Mouse (Mus musculus): ENCODE data around the gene Fhit. TPM values are rescaled to one million over a fixed set of nuclear protein-coding genes. Genes with fewer than 3 reads are reported as not detected.

The Fhit gene
- polyA plus RNA-seq, 1 experiment, result 0.94 TPM

- TF ChIP-seq GATA1 (IDR thresholded peaks at IDR 0.05; ENCODE audit: low read length), result no peak
Measured at GRCm38 (mm10) chr14:10079062-10079461, 1082.8 kb downstream of the Fhit start.

GRCm38 (mm10) chr14:10049947-10050346, 1111.9 kb downstream of the Fhit start:
- no peak for TF ChIP-seq GATA1 (IDR thresholded peaks at IDR 0.05; ENCODE audit: low read length)

GRCm38 (mm10) chr14:10047123-10047783, 1114.6 kb downstream of the Fhit start:
- no peak for TF ChIP-seq GATA1 (IDR thresholded peaks at IDR 0.05; ENCODE audit: low read length)

GRCm38 (mm10) chr14:10046336-10047122, 1115.3 kb downstream of the Fhit start:
- no peak for TF ChIP-seq GATA1 (IDR thresholded peaks at IDR 0.05; ENCODE audit: low read length)

- TF ChIP-seq GATA1 (IDR thresholded peaks at IDR 0.05; ENCODE audit: low read length), result no peak
Measured at GRCm38 (mm10) chr14:10038021-10038420, 1123.8 kb downstream of the Fhit start.

GRCm38 (mm10) chr14:10036685-10037215, 1125.1 kb downstream of the Fhit start:
- no peak for TF ChIP-seq GATA1 (IDR thresholded peaks at IDR 0.05; ENCODE audit: low read length)

GRCm38 (mm10) chr14:10035682-10036081, 1126.2 kb downstream of the Fhit start:
- no peak for TF ChIP-seq GATA1 (IDR thresholded peaks at IDR 0.05; ENCODE audit: low read length)

GRCm38 (mm10) chr14:10035270-10035669, 1126.6 kb downstream of the Fhit start:
- TF ChIP-seq GATA1 (IDR thresholded peaks at IDR 0.05; ENCODE audit: low read length), result no peak

GRCm38 (mm10) chr14:10023382-10023781, 1138.5 kb downstream of the Fhit start:
- TF ChIP-seq GATA1 (IDR thresholded peaks at IDR 0.05; ENCODE audit: low read length), result no peak

GRCm38 (mm10) chr14:10022304-10022703, 1139.5 kb downstream of the Fhit start:
- TF ChIP-seq GATA1 (IDR thresholded peaks at IDR 0.05; ENCODE audit: low read length), result no peak

GRCm38 (mm10) chr14:10020400-10021140, 1141.3 kb downstream of the Fhit start:
- no peak for TF ChIP-seq GATA1 (IDR thresholded peaks at IDR 0.05; ENCODE audit: low read length)

GRCm38 (mm10) chr14:10013817-10014266, 1148.0 kb downstream of the Fhit start:
- no peak for TF ChIP-seq GATA1 (IDR thresholded peaks at IDR 0.05; ENCODE audit: low read length)

- TF ChIP-seq GATA1 (IDR thresholded peaks at IDR 0.05; ENCODE audit: low read length), result no peak
Measured at GRCm38 (mm10) chr14:10013003-10013816, 1148.6 kb downstream of the Fhit start.

GRCm38 (mm10) chr14:10006278-10006677, 1155.6 kb downstream of the Fhit start:
- no peak for TF ChIP-seq GATA1 (IDR thresholded peaks at IDR 0.05; ENCODE audit: low read length)

GRCm38 (mm10) chr14:10003847-10004246, 1158.0 kb downstream of the Fhit start:
- TF ChIP-seq GATA1 (IDR thresholded peaks at IDR 0.05; ENCODE audit: low read length), result no peak

Data from G1E-ER4 (cell line).